Mouse (Mus musculus) right cerebral cortex, postnatal 36 days (tissue): ENCODE measurements around the gene Oosp2.

Source experiments
- DNase-seq, 2 experiments: peaks; one replicate each; pipeline ENCODE4 v3.0.0; 2022; ENCODE audit warnings: low spot score in 2 of 2, mixed read lengths in 1 of 2

Oosp2 gene

GRCm38 (mm10) chr19:11604603-11605002 is 55.8 kb downstream of the Oosp2 start, which contains the start of gene Ms4a6d:
Ms4a6d (minus strand) TSS chr19:11604849.
- no peak for DNase-seq

GRCm38 (mm10) chr19:11602026-11602425 is 58.3 kb downstream of the Oosp2 start:
- no peak for DNase-seq

- no peak for DNase-seq
Observed at GRCm38 (mm10) chr19:11601349-11601748, 59.0 kb downstream of the Oosp2 start.
